Comparison of ENCODE assay signal across 17 mouse cellular contexts in genomic region chr7:99230061-99230747, GRCm38 (mm10). TPM values are rescaled to one million over a fixed set of nuclear protein-coding genes. Genes with fewer than 3 reads are reported as not detected.
DNase-seq lines count a peak whose midpoint lies in the region; ATAC-seq and TF ChIP-seq lines count a peak whose summit lies in the region.
"Had no signal": no experiment of that assay in that cellular context is flagged by ENCODE, and none has a peak within 500 bp of the region (broad histone marks: within the 10 kb centered on the region; RNA-seq: fewer than 3 reads in every experiment).

No protein-coding gene starts in this region.

- no peak for TF ChIP-seq EP300 in lung, postnatal 0 days (IDR thresholded peaks at IDR 0.05)

- no peaks in the 10 kb centered on the region for H3K4me1 ChIP-seq in lung, postnatal 0 days (ENCODE audit: insufficient read depth, low read depth, low read length)
- 0 out of 2 replicates have a peak, but pooled peaks cover 2% of the 10 kb centered on the region for H3K4me1 ChIP-seq in stomach, embryonic 16.5 days (ENCODE audit: control insufficient read depth, insufficient read depth, low read length)
- H3K4me1 ChIP-seq: heart, embryonic 13.5 days; hindbrain, embryonic 12.5 days; neural tube, embryonic 15.5 days had no signal

- peak overlapping the region; percentile 51; the same call in 1 of the 2 replicates for H3K27ac ChIP-seq in lung, postnatal 0 days (ENCODE audit: low read length)
- H3K27ac ChIP-seq in stomach, embryonic 16.5 days (ENCODE audit: low read length): no peak overlapping the region
- H3K27ac ChIP-seq: heart, embryonic 13.5 days; hindbrain, embryonic 12.5 days; limb, embryonic 13.5 days; neural tube, embryonic 15.5 days had no signal

- no peak overlapping the region for H3K4me3 ChIP-seq in lung, postnatal 0 days (ENCODE audit: low read depth, low read length)
- H3K4me3 ChIP-seq in stomach, embryonic 16.5 days (replicated peaks; ENCODE audit: low read length): no peak overlapping the region
- H3K4me3 ChIP-seq: heart, embryonic 13.5 days; hindbrain, embryonic 12.5 days; limb, embryonic 13.5 days; neural tube, embryonic 15.5 days had no signal

- no peak overlapping the region for H3K4me2 ChIP-seq in lung, postnatal 0 days (replicated peaks; ENCODE audit: low read depth, low read length)
- no peak overlapping the region for H3K4me2 ChIP-seq in stomach, embryonic 16.5 days (ENCODE audit: low read depth, low read length)
- H3K4me2 ChIP-seq: heart, embryonic 13.5 days; hindbrain, embryonic 12.5 days; limb, embryonic 13.5 days; neural tube, embryonic 15.5 days had no signal

- DNase-seq in lung, postnatal 0 days (ENCODE audit: low spot score): peak; percentile 38
- no peak for DNase-seq in lung, postnatal 25 days (ENCODE audit: low spot score)
- peak; percentile 65 to 78 for DNase-seq in kidney, adult 8-10 months
- peak; percentile 60 to 77 for DNase-seq in kidney, postnatal 36 days
- no peak for DNase-seq in adrenal gland, adult 2 months
- DNase-seq in embryo, embryonic 10 days (ENCODE audit: low spot score): no peak
- DNase-seq: gastrocnemius, postnatal 25 days had no signal

- ATAC-seq in lung, postnatal 0 days: peak; percentile 62
- peak; percentile 44; the same call in 1 of the 2 replicates for ATAC-seq in stomach, embryonic 16.5 days (ENCODE audit: insufficient read depth, low FRiP score)
- ATAC-seq: forebrain, postnatal 0 days had no signal

- no peak for TF ChIP-seq CTCF in lung, postnatal 0 days (IDR thresholded peaks at IDR 0.05)

- no peaks in the 10 kb centered on the region for H3K36me3 ChIP-seq in lung, postnatal 0 days (ENCODE audit: insufficient read depth, low read length)
- H3K36me3 ChIP-seq in stomach, embryonic 16.5 days (ENCODE audit: control insufficient read depth, insufficient read depth, low read length): no peaks in the 10 kb centered on the region
- H3K36me3 ChIP-seq: heart, embryonic 13.5 days; hindbrain, embryonic 12.5 days; limb, embryonic 13.5 days; neural tube, embryonic 15.5 days had no signal

- 60% methylated on average over 7 of the region's 7 CpGs for WGBS in lung, postnatal 0 days
- 60% methylated on average over 7 of the region's 7 CpGs for WGBS in stomach, embryonic 16.5 days

- no peaks in the 10 kb centered on the region for H3K9me3 ChIP-seq in lung, postnatal 0 days (ENCODE audit: low read length)
- no peaks in the 10 kb centered on the region for H3K9me3 ChIP-seq in stomach, embryonic 16.5 days (replicated peaks; ENCODE audit: control insufficient read depth, low read length)
- H3K9me3 ChIP-seq: heart, embryonic 13.5 days; hindbrain, embryonic 12.5 days; limb, embryonic 13.5 days; neural tube, embryonic 15.5 days had no signal

- no peaks in the 10 kb centered on the region for H3K27me3 ChIP-seq in lung, postnatal 0 days (replicated peaks; ENCODE audit: insufficient read depth, low read length)
- H3K27me3 ChIP-seq in stomach, embryonic 16.5 days (ENCODE audit: control insufficient read depth, insufficient read depth, low read length): no peaks in the 10 kb centered on the region
- H3K27me3 ChIP-seq: heart, embryonic 13.5 days; hindbrain, embryonic 12.5 days; limb, embryonic 13.5 days; neural tube, embryonic 15.5 days had no signal

- H3K9ac ChIP-seq in lung, postnatal 0 days (replicated peaks; ENCODE audit: low read depth): no peak overlapping the region
- no peak overlapping the region for H3K9ac ChIP-seq in stomach, embryonic 16.5 days (ENCODE audit: low read length)
- H3K9ac ChIP-seq: forebrain, postnatal 0 days; heart, embryonic 13.5 days; hindbrain, embryonic 12.5 days; limb, embryonic 13.5 days; neural tube, embryonic 15.5 days had no signal

RNA-seq across cellular contexts. Expression of gene Mogat2, which starts 8.2 kb away (rescaled TPM):
- polyA plus RNA-seq in lung, postnatal 0 days (2015; fragmentation: Nextera tagmentation; extraction: Ambion mirVana): 0.27 and 0.55 TPM in 2 replicates
- 31.3 and 33.7 TPM in 2 replicates for polyA plus RNA-seq in stomach, embryonic 16.5 days (2015; fragmentation: Nextera tagmentation; extraction: Ambion mirVana)
- under 1 TPM in 1 of 2 experiments, not detected in 1; 0.37 TPM for total RNA-seq in adrenal gland, adult 2 months (2021)
- 1.6 and 4.0 TPM in 2 replicates for polyA plus RNA-seq in adrenal gland, adult 2 months (2012; rRNA removed)
- total RNA-seq: gastrocnemius, postnatal 25 days; layer of hippocampus, adult 18-20 months; left cerebral cortex, adult 18-20 months; megakaryocyte-erythroid progenitor cell, adult 5-6 weeks had no signal

RNA-seq across cellular contexts. Expression of gene Map6, which starts 37.0 kb away (rescaled TPM):
- 29.6 and 35.9 TPM in 2 replicates for polyA plus RNA-seq in lung, postnatal 0 days (2015; fragmentation: Nextera tagmentation; extraction: Ambion mirVana)
- 5.0 and 5.4 TPM in 2 replicates for polyA plus RNA-seq in stomach, embryonic 16.5 days (2015; fragmentation: Nextera tagmentation; extraction: Ambion mirVana)
- 10 to 100 TPM in 1 of 2 experiments, 1 to 10 TPM in 1; 7.5 to 10.2 TPM for total RNA-seq in adrenal gland, adult 2 months (2021)
- 4.9 and 7.0 TPM in 2 replicates for polyA plus RNA-seq in adrenal gland, adult 2 months (2012; rRNA removed)
- total RNA-seq: common myeloid progenitor, adult 5-6 weeks; megakaryocyte-erythroid progenitor cell, adult 5-6 weeks had no signal

RNA-seq across cellular contexts. Expression of gene Dgat2, which starts 47.7 kb away (rescaled TPM):
- 14.6 and 15.3 TPM in 2 replicates for polyA plus RNA-seq in lung, postnatal 0 days (2015; fragmentation: Nextera tagmentation; extraction: Ambion mirVana)
- polyA plus RNA-seq in stomach, embryonic 16.5 days (2015; fragmentation: Nextera tagmentation; extraction: Ambion mirVana): 103 and 124 TPM in 2 replicates
- total RNA-seq in adrenal gland, adult 2 months (2021): 100 to 1,000 TPM; 498 to 599 TPM
- polyA plus RNA-seq in adrenal gland, adult 2 months (2012; rRNA removed): 613 and 819 TPM in 2 replicates
- total RNA-seq: megakaryocyte-erythroid progenitor cell, adult 5-6 weeks had no signal

Comparison
In these comparisons a context has a peak if more than half of its experiments do, and no peak if none do; other contexts are left out.
1. DNase-seq: peak in lung, postnatal 0 days (single experiment), kidney, adult 8-10 months (2 of 2) and kidney, postnatal 36 days (2 of 2); none in lung, postnatal 25 days (single experiment), adrenal gland, adult 2 months (single experiment) and embryo, embryonic 10 days (single experiment).